Mouse (Mus musculus) spleen, adult 18-20 months (tissue): ENCODE measurements around the gene Tspan1.

Experiments
- DNase-seq, 2 experiments: peaks; one replicate each; pipeline ENCODE4 v3.0.0; 2022; ENCODE audit warnings: mixed read lengths in 2 of 2

Tspan1 gene

DNA sequence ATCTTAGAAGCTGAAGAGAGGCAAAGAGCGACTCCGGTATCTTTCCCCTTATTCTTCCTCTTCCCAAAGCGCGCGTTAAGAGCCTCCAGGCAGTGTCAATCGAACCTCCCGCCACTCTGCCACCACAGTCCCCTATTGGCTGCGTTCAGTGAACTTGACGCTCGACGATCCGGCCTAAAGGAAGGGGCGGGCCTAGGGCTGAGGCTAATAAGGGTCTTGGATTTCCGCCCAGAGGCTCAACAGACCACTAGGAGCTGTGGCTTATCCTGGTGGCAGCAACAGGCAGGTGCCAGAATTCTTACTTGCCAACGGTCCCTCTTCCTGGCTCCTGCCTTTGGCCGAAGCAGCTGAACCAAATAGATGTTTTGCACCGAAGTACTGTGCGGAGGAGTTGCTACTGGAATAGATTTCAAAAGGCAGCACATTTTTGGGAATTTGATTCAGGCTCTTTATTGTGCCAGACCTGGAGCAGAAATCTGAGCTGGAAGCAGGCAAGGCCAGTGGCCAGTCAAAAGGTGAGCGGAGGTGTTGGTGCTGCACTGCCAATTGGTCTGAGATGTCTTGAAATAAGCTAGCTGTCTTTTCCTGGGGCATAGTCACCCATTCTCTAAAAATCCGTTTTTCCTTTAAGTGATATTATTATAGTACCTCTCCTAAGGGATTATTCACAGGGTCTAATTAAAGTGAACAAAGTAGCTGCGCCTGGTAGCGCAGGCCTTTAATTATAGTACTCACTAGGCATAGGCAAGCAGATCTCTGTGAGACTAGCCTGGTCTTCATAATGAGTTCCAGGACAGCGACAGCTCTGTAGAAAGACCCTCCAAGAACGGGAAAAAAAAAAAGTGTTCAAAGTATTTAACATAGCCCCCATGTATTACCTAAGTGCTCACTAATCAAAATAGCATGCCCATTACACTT is 43.5 kb downstream of the Tspan1 start, which contains the start of the genes Rad54l and Pomgnt1:
Gene Rad54l, minus strand, starts transcription at position 89 of the 918 bp plus-strand sequence.
Gene Pomgnt1, plus strand, starts transcription at position 239 of the 918 bp plus-strand sequence.
- peak; percentile 56 to 66 for DNase-seq

GRCm38 (mm10) chr4:116122762-116123161 is 44.6 kb downstream of the Tspan1 start:
- no peak for DNase-seq
